Mouse (Mus musculus): ENCODE results near the gene Csnk1g2.

Csnk1g2 gene

DNA sequence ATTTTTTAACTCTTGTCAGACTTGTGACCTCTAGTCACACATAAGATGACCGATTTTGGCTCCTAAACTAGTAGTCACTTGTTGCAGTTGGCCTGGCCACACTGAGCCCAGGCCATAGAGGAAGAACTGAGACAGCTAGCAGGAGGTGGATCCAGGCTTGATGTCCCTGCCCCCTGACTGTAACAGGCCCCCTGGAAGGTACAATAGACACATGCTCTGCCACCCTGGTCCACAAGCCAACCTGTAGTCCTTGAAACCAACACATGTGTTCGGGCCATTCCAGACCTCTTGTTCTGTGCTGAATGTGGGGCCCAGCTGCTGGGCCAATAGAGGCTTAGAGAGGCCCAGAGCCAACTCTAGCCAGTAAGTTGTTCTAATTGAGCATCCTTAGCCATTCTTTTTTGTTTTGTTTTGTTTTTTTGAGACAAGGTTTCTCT is 57.6 kb downstream of the Csnk1g2 start:
- no peak for DNase-seq (ENCODE audit: low spot score)

DNA sequence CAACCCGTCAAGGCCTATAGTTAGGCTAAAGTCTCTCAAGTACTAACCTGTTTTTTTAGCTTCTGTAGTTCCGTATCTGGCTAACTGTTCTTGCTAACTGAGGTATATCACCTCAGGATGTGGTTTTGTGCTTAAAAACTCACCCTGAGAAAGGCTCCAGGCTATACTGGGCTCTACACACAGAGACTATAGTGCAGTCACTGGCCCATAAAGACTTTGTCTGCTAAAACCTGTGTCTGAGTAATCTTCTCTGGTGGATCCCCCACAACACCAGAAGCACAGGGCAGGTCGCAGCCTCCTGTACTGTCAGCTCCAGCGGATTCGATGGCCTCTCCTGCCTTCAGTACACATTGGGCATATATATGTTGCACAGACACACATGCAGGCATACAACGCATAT is 59.4 kb downstream of the Csnk1g2 start:
- DNase-seq (ENCODE audit: low spot score): no peak

DNA sequence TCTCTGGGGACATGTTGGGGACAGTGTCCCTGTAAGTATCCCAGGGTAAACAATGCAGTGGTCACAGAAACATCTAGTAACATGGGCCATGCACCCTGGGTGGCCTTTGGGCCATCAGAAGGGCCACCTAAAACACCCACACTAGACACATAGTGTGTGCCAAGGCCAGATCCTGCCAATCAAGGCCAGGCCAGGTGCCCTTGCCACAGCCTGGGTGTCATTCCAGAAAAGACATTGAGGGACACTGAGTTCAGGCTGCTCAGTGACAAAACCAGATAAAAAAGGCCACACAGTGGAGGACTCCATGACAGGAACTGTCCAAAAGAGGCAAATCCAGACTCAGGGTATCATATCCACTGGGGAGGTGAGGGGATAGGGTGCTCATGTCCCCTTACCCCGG is 61.0 kb downstream of the Csnk1g2 start:
- DNase-seq (ENCODE audit: low spot score): no peak

DNA sequence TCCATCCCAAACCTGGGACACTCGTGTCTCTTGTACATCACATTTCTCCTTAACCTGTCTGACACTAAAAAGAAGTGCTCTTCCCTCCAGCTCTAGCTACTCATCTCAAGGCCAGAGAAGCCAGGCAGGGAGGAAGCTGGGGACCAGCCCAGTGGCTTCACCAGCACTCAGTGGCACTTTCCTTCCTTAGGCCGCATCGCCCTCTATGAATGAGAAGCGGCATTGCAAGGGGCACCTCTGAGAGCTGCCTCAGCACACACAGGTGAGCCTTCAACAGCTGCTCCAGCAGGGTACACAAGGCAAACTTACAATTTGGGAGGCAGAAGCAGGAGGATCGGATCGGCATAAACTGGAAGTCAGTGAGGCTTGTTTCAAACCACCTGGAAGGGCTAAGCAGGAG is 61.6 kb downstream of the Csnk1g2 start:
- no peak for DNase-seq (ENCODE audit: low spot score)

DNA sequence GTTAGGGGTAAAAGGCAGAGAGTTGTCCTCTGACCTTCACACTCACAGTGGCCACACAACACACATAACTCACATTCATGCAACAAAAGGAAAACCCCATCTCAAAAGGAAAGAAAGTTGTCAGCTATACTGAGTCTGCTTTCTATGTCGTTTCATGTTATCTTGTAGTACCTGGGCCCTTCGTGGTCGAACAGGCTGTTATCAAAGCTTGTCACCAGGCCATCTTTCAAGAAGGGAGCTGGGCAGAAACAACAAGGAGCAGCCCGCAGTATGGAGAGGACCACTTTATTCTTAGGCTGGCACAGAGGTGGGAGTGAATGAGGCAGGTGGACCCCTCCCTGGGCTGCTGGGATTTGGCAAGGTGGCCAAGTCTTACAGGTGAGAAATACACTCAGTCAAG is 62.3 kb downstream of the Csnk1g2 start:
- no peak for DNase-seq (ENCODE audit: low spot score)

DNA sequence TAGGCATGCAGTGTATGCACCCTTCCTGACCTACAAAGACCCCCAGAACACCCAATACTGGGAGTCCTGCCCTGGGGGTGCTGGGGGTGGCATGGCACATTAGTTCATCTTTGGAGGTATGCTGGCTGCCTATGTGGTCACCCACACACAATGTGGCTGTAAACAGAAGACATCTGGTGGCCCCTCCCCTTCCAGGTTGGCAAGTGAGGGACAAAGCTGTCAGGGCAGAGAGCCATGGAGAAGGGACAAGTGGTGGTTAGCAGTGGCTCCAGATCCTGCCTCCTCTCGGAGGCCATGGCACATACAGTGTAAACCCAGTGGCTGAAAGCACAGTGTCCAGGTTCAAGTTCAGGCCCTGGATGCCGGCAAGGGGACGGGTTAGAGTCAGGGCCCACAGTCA is 64.0 kb downstream of the Csnk1g2 start:
- DNase-seq (ENCODE audit: low spot score): no peak

DNA sequence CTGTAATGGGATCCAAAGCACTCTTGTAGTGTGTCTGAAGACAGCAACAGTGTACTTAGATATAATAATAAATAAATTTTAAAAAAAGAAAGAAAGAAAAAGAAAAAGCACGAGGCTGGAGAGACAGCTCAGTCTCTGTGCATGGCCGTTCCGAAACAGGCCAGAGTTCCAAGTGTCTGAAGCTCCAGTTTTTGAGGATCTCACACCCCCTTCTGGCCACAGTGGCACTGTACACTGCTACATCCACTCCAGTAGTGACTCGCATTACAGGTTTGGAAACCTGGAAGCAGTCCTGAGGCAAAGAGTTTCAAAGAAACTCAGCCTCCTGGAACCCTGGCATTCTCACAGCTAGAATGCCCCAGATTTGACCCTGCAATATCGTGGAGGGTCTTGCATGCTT is 65.2 kb downstream of the Csnk1g2 start:
- DNase-seq (ENCODE audit: low spot score): no peak
